Mouse (Mus musculus) small intestine, adult 2 months (tissue): ENCODE measurements around the gene Srrd.

Experiments used
- CTCF ChIP-seq: fragments of 200-500 bp; IDR thresholded peaks from 2 replicates; pipeline ENCODE4 v1.5.1; 2012; ENCODE audit warnings: low read depth, mild to moderate bottlenecking, control low read depth, inconsistent platforms, low read length, moderate library complexity, mixed read lengths; ENCODE audit not compliant: insufficient replicate concordance, insufficient read length; ENCODE audit errors: extremely low read depth
- POLR2A ChIP-seq: fragments of 200-500 bp; IDR thresholded peaks from 2 replicates; pipeline ENCODE4 v1.6.1; 2012; ENCODE audit warnings: low read depth, mild to moderate bottlenecking, control low read depth, inconsistent platforms, low read length, moderate library complexity

- TF ChIP-seq POLR2A (no peak), CTCF (no peak)
Measured at GRCm38 (mm10) chr5:112389352-112389751, 46.5 kb upstream of the Srrd start.
